Mouse (Mus musculus) CH12.LX (cell line): ENCODE results near the gene Fam57a.

Experiments
- CHD1 ChIP-seq: IDR thresholded peaks from 2 replicates; pipeline ENCODE4 v1.6.1; 2012; ENCODE audit warnings: low read depth, low read length, improper control_type of control experiment, inconsistent platforms
- CTCF ChIP-seq, 2 experiments: IDR thresholded peaks in 1 of 2; conservative IDR thresholded peaks in 1 of 2; 2 replicates each; pipeline ENCODE4 v1.5.1; 2011 to 2012; ENCODE audit warnings: low read depth in 2 of 2, low read length in 2 of 2, improper control_type of control experiment in 1 of 2, inconsistent platforms in 1 of 2, mild to moderate bottlenecking in 1 of 2, moderate library complexity in 1 of 2
- GABPA ChIP-seq: IDR thresholded peaks from 2 replicates; pipeline ENCODE4 v1.6.1; 2012; ENCODE audit warnings: low read depth, low read length, improper control_type of control experiment, inconsistent platforms; ENCODE audit not compliant: insufficient replicate concordance
- HCFC1 ChIP-seq: IDR thresholded peaks from 2 replicates; pipeline ENCODE4 v1.6.1; 2012; ENCODE audit warnings: low read depth, mild to moderate bottlenecking, inconsistent platforms, low read length, improper control_type of control experiment
- JUN ChIP-seq: IDR thresholded peaks from 2 replicates; pipeline ENCODE4 v1.6.1; 2011; ENCODE audit warnings: low read depth, mild to moderate bottlenecking, low read length, improper control_type of control experiment, moderate library complexity; ENCODE audit not compliant: insufficient read depth
- JUND ChIP-seq: conservative IDR thresholded peaks from 2 replicates; pipeline ENCODE4 v1.6.1; 2011; ENCODE audit warnings: low read depth, low read length, improper control_type of control experiment
- MAX ChIP-seq: IDR thresholded peaks from 2 replicates; pipeline ENCODE4 v1.6.1; 2011; ENCODE audit warnings: low read length, improper control_type of control experiment
- POLR2A ChIP-seq: IDR thresholded peaks from 2 replicates; pipeline ENCODE4 v1.6.1; 2011; ENCODE audit warnings: low read depth, mild to moderate bottlenecking, improper control_type of control experiment, low read length

DNA sequence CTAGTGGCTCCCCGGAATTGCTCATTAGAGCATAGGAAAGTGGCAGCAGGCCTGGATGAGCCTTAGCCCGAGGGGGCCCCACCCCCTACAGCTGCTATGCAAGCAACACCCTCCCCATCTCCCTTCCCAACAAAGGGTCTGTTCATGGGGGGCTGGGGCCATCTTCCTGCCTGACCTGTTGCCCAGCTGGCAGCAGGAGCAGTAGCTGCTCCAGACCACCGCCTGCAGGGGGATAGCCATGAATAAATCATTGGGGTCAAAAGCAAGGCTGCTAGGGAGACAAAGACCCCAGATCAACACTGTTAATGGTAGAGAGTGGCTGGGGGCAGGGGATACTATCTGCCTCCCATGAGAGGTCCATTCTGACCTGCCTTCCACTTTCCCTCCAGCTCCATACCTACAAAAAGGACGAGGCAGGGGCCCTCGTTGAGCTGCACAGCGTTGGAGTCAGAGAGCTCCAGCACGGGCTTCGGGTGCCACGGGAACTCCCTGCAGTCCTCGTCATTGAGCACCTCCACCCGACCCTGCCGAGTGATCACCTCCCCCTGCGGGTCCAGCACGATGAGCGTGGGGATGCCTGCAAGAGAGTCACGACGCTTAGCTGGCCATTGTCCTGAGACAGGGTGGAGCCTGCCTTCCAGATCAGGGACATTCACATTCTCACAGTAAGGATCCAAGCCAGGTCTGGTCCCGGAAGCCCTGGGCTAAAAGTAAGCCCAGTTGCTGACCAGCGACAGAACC, 83.3 kb downstream of the Fam57a start:
- TF ChIP-seq CHD1 (no peak), MAX (no peak), CTCF (conservative IDR thresholded peaks at IDR 0.05 in 1 of 2, IDR thresholded peaks at IDR 0.05 in 1 of 2; ENCODE audit: low read depth in 2 of 2, low read length in 2 of 2) (no peak), POLR2A (no peak), HCFC1 (no peak), JUN (no peak), GABPA (no peak), JUND (no peak)
